Mouse (Mus musculus) limb, embryonic 10.5 days (tissue): ENCODE measurements around the gene Rad18. TPM values are rescaled to one million over a fixed set of nuclear protein-coding genes. Genes with fewer than 3 reads are reported as not detected.

Experiments used
- DNase-seq: peaks from one replicate; pipeline ENCODE4 v3.0.0-alpha.2; 2017; ENCODE audit warnings: low spot score
- H3K27ac ChIP-seq: fragments of 300-500 bp; sonication (generic); 2 replicates; pipeline ENCODE4 v1.5.1; 2016; ENCODE audit warnings: mild to moderate bottlenecking
- H3K27me3 ChIP-seq: fragments of 300-500 bp; sonication (generic); 2 replicates; pipeline ENCODE4 v1.6.1; 2016; ENCODE audit warnings: low read depth, mild to moderate bottlenecking; ENCODE audit not compliant: poor library complexity, severe bottlenecking
- H3K36me3 ChIP-seq: fragments of 300-500 bp; sonication (generic); 2 replicates; pipeline ENCODE4 v1.6.1; 2016; ENCODE audit warnings: mild to moderate bottlenecking, moderate library complexity
- H3K4me1 ChIP-seq: fragments of 300-500 bp; sonication (generic); 2 replicates; pipeline ENCODE4 v1.6.1; 2016
- H3K4me3 ChIP-seq: fragments of 300-500 bp; sonication (generic); 2 replicates; pipeline ENCODE4 v1.5.1; 2016; ENCODE audit warnings: mild to moderate bottlenecking, moderate library complexity
- H3K9me3 ChIP-seq: fragments of 300-500 bp; sonication (generic); replicated peaks from 2 replicates; pipeline ENCODE4 v1.6.1; 2016; ENCODE audit warnings: mild to moderate bottlenecking
- WGBS: fragments of 180-500 bp; shearing (Covaris S2); methylation state at CpG from one replicate; pipeline ENCODE4 v1.1.7; 2016; 5-methylcytosine and 5-hydroxymethylcytosine counted together
- polyA plus RNA-seq: library from polyadenylated mRNA; unstranded; fragments of >200 nt; fragmentation: Nextera tagmentation; extraction: Ambion mirVana; gene quantifications from 2 replicates; pipeline ENCODE4 v1.2.1, GENCODE M21; 2016

Gene Rad18
- polyA plus RNA-seq = 55.0 and 59.0 TPM in 2 replicates

DNA sequence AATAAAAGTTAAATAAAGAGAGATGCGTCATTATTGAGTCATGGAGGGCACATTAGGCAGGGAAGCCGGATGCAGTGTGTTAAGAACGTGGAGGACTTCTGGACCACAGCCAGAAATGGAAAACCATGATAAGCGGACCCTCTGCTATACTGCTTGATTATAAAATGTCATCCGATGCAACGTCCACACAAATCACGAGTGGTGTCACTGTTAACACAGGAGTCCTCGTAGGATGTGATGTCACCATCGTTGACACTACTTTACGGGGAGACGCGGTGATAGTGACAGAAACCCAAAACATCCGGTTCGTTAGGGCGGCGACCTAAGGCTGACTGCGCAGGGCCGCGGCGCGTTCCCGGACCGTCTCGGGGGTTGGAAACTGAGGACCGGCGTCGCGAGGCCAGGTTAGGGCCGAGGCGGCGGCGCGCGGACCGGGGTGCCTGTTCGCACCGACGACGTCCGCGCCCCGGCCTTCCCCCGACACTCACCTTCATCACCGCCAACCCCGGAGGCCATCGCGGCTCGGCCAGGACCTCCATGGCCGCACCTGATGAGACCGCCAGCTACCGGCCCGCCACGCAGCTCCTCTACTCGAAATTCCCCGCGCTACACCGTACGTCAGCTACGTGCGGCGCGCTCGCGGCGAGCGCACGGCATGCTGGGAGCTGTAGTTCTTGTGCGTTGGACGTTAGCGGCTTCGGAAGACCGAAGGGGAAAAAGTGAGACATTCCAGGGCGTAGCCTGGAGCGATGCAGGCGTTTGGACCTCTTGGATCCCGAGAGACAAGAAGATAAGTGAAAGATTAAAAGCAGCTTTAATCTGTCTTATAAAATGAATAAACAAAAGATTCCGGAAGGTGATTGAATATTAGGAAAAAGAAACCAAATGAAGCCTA lies at the start of gene Rad18:
Gene Rad18, minus strand, starts transcription at position 631 of the 895 bp plus-strand sequence.
- Histone ChIP-seq H3K4me1 (peaks cover 10% of the 10 kb centered on the region), H3K4me3 (peak within 1 kb of the TSS; percentile 76), H3K27me3 (peaks cover 16% of the 10 kb centered on the region; the same call in 1 of the 2 replicates), H3K9me3 (no peaks in the 10 kb centered on the region), H3K36me3 (peaks cover 21% of the 10 kb centered on the region), H3K27ac (peak within 1 kb of the TSS; percentile 90)
- WGBS = 1% methylated on average over 77 of the region's 77 CpGs
- DNase-seq = peak; percentile 89

GRCm38 (mm10) chr6:112742297-112742696 lies 45.8 kb upstream of the Rad18 start:
- 0 out of 2 replicates have a peak, but pooled peaks cover 3% of the 10 kb centered on the region for H3K4me1 ChIP-seq
- H3K36me3 ChIP-seq = no peaks in the 10 kb centered on the region
- H3K4me3 ChIP-seq = no peak overlapping the region
- no peak for DNase-seq
- no peaks in the 10 kb centered on the region for H3K9me3 ChIP-seq
- WGBS = 85% methylated on average over 2 of the region's 2 CpGs
- no peaks in the 10 kb centered on the region for H3K27me3 ChIP-seq
- no peak overlapping the region for H3K27ac ChIP-seq

DNA sequence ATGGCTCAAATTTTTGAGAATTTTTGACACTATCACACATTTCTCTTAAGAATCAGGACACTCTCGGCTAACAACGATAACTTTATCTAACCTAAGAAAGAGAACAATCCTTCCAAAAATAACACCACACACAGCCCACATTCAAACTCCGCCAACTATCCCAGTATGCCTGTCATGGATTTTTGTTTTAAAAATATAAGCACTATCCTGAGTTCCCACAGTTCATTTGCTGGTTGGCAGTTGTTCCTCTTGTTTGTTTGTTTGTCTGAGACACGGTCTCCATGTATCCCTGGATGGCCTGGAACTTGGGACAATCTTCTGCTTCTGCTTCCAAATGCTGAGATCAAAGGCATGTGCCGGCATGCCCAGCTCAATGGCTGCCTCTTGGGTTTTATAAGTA lies 45.3 kb upstream of the Rad18 start:
- Histone ChIP-seq H3K4me1 (0 out of 2 replicates have a peak, but pooled peaks cover 3% of the 10 kb centered on the region), H3K4me3 (no peak overlapping the region), H3K27ac (no peak overlapping the region), H3K9me3 (no peaks in the 10 kb centered on the region), H3K36me3 (no peaks in the 10 kb centered on the region), H3K27me3 (no peaks in the 10 kb centered on the region)
- 91% methylated on average over 5 of the region's 5 CpGs for WGBS
- DNase-seq = no peak

DNA sequence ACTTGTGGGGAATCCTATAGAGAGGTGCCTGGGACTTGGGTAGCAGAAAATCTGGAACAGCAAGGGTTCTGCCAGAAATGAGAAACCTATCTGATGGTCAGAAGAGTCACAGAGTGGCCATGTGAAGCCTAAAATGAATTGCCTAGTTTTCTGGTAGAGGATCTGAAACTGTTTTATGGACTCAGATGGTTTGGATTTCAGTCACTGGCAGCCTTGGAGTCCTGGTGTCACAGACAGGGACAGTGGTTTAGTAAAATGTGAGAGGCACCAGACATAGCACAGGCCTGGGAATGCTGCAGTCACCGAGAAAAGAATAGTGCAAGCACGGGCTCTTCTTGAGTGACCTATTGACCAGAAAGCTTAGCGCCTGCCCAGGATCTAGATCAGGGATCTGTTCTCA lies 43.1 kb upstream of the Rad18 start:
- DNase-seq = no peak
- H3K36me3 ChIP-seq = no peaks in the 10 kb centered on the region
- WGBS = 91% methylated on average over 3 of the region's 3 CpGs

DNA sequence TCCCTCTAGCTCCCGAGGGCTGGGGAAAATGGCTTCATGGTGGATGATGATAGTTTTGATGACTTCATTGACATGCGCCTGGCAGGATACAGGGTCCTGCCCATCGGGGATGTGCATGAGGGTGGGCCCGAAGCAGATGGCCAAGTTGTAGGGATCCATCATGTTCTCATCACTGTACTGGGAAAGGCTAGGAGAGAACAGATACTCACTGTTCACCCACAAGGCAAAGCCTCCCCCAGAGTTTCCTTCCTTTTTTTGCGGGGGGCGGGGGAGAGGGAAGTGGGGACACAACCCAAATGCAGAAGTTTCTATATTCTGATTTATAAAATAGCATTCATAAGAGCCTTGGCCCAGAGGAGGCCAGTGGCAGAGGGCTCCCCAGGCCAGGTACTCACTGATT lies 42.4 kb upstream of the Rad18 start:
- 93% methylated on average over 6 of the region's 6 CpGs for WGBS
- H3K4me1 ChIP-seq = 0 out of 2 replicates have a peak, but pooled peaks cover 3% of the 10 kb centered on the region
- no peak overlapping the region for H3K27ac ChIP-seq
- no peaks in the 10 kb centered on the region for H3K27me3 ChIP-seq
- H3K9me3 ChIP-seq = no peaks in the 10 kb centered on the region
- no peaks in the 10 kb centered on the region for H3K36me3 ChIP-seq
- DNase-seq = no peak
- H3K4me3 ChIP-seq = no peak overlapping the region

More for the DNA sequence above, 43.1 kb upstream of the Rad18 start:
- H3K9me3 ChIP-seq = no peaks in the 10 kb centered on the region
- H3K4me1 ChIP-seq = 0 out of 2 replicates have a peak, but pooled peaks cover 3% of the 10 kb centered on the region
- H3K27me3 ChIP-seq = no peaks in the 10 kb centered on the region
- H3K4me3 ChIP-seq = no peak overlapping the region
- no peak overlapping the region for H3K27ac ChIP-seq

GRCm38 (mm10) chr6:112736471-112736870 lies 40.0 kb upstream of the Rad18 start:
- H3K4me3 ChIP-seq = no peak overlapping the region
- WGBS = 91% methylated on average over 3 of the region's 3 CpGs

DNA sequence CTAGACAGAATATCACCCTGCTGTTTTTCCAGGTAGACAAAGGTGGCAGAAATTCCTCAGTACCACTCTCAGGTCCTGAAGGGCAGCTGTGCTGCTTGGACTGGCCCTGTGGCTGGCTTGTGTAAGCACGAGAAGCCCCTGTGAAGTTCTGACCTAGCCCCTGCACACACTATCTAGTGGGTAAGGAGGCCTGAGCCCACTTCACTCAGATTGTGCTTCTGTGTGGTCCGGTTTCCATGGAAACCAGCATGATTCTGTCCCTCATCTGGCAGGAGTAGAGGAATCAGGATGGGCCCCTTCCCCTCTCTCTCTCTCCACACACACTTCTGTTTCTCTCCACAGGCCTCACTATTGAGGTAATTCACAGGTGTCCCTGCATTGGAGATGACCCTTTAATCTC lies 38.6 kb upstream of the Rad18 start:
- DNase-seq = no peak

More at GRCm38 (mm10) chr6:112736471-112736870, 40.0 kb upstream of the Rad18 start:
- Histone ChIP-seq H3K36me3 (no peaks in the 10 kb centered on the region), H3K9me3 (no peaks in the 10 kb centered on the region), H3K4me1 (no peaks in the 10 kb centered on the region), H3K27me3 (no peaks in the 10 kb centered on the region), H3K27ac (no peak overlapping the region)
- no peak for DNase-seq

DNA sequence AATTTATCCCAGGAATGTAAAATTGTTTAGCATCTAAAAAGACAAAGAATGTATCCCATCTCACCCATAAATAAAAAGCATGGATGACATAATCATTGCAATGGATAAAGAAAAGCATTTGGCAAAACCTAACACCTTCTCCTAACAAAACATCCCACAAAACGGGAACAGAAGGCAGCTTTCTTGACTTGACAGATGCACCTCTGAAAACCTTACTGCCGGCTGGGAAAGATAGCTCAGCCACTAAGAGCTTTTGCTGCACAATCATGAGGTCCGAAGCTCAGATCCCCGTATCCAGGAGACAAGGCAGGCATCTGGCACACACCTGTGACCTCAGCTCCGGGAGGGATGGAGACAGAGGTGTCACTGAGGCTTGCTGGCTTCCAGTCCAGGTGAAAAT lies 37.5 kb upstream of the Rad18 start:
- Histone ChIP-seq H3K4me3 (no peak overlapping the region), H3K27me3 (no peaks in the 10 kb centered on the region), H3K36me3 (no peaks in the 10 kb centered on the region), H3K4me1 (peaks cover 5% of the 10 kb centered on the region), H3K9me3 (no peaks in the 10 kb centered on the region), H3K27ac (no peak overlapping the region)
- 77% methylated on average over 5 of the region's 5 CpGs for WGBS
- no peak for DNase-seq

More for the DNA sequence above, 38.6 kb upstream of the Rad18 start:
- H3K4me1 ChIP-seq = no peaks in the 10 kb centered on the region
- no peaks in the 10 kb centered on the region for H3K27me3 ChIP-seq
- no peaks in the 10 kb centered on the region for H3K36me3 ChIP-seq
- H3K4me3 ChIP-seq = no peak overlapping the region
- H3K27ac ChIP-seq = no peak overlapping the region
- 88% methylated on average over 2 of the region's 2 CpGs for WGBS
- H3K9me3 ChIP-seq = no peaks in the 10 kb centered on the region

DNA sequence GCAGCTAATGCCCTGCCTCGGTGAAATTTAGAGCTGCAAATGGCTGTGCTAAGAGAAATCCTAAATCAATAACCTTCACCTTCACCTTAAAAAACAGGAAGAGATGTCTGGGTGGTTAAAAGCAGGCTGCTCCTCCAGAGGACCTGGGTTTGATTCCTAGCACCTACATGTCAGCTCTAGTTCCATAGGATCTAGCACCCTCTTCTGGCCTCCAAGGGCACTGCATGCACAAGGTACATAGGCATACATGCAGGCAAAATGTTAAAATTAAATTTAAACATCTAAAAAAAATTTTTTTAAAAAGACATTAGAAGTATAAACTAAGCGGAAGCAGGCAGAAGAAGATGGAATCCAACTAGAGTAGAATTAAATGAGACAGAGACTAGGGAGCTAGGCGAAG lies 35.9 kb upstream of the Rad18 start:
- Histone ChIP-seq H3K27me3 (no peaks in the 10 kb centered on the region), H3K27ac (no peak overlapping the region), H3K9me3 (no peaks in the 10 kb centered on the region), H3K4me3 (no peak overlapping the region), H3K36me3 (no peaks in the 10 kb centered on the region), H3K4me1 (peaks cover 17% of the 10 kb centered on the region)
- 92% methylated on average over 3 of the region's 3 CpGs for WGBS
- DNase-seq = no peak

DNA sequence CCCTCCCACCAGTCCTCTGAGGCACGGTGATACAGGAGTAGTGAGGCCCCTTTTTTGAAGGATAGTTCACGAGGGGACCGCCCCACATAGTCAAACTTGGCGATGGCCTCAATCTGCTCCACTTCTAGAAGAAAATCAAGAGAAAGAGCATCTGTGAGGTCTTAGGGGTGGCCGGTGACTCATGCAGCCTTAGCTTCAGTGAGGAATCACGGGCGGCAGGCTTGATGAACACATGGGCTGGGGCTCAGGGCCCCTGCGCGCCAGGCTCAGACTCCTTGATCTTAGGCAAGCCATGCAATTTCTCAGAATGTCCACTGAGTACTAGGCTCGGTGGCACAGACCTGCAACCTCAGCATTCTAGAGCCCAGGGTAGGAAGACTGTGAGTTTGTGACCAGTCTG lies 34.9 kb upstream of the Rad18 start:
- Histone ChIP-seq H3K36me3 (no peaks in the 10 kb centered on the region), H3K4me3 (no peak overlapping the region), H3K27ac (no peak overlapping the region), H3K4me1 (peaks cover 23% of the 10 kb centered on the region), H3K27me3 (no peaks in the 10 kb centered on the region), H3K9me3 (no peaks in the 10 kb centered on the region)
- no peak for DNase-seq
- WGBS = 95% methylated on average over 10 of the region's 10 CpGs

GRCm38 (mm10) chr6:112728760-112729422 lies 32.4 kb upstream of the Rad18 start:
- Histone ChIP-seq H3K27me3 (no peaks in the 10 kb centered on the region), H3K4me1 (peaks cover 23% of the 10 kb centered on the region), H3K4me3 (peak overlapping the region; percentile 46), H3K36me3 (no peaks in the 10 kb centered on the region), H3K27ac (peak overlapping the region; percentile 84), H3K9me3 (no peaks in the 10 kb centered on the region)
- 8% methylated on average over 17 of the region's 17 CpGs for WGBS
- DNase-seq = peak; percentile 89

GRCm38 (mm10) chr6:112725468-112725867 lies 29.0 kb upstream of the Rad18 start:
- no peaks in the 10 kb centered on the region for H3K36me3 ChIP-seq
- no peak for DNase-seq
- H3K9me3 ChIP-seq = no peaks in the 10 kb centered on the region
- H3K4me1 ChIP-seq = peaks cover 23% of the 10 kb centered on the region
- H3K4me3 ChIP-seq = no peak overlapping the region
- H3K27me3 ChIP-seq = no peaks in the 10 kb centered on the region
- H3K27ac ChIP-seq = no peak overlapping the region
- WGBS = 89% methylated on average over 4 of the region's 4 CpGs
